Mouse (Mus musculus) cortical plate, adult 2 months (tissue): ENCODE measurements around the gene Btbd17.

Source experiments
- CTCF ChIP-seq: fragments of 200-500 bp; IDR thresholded peaks from 2 replicates; pipeline ENCODE4 v1.5.1; 2011; ENCODE audit warnings: mild to moderate bottlenecking, control low read depth, low read length; ENCODE audit not compliant: insufficient read depth; ENCODE audit errors: extremely low read depth
- POLR2A ChIP-seq: fragments of 200-500 bp; IDR thresholded peaks from 2 replicates; pipeline ENCODE4 v1.6.1; 2011; ENCODE audit warnings: mild to moderate bottlenecking, low read length, control low read depth; ENCODE audit not compliant: insufficient read depth; ENCODE audit errors: extremely low read depth

GRCm38 (mm10) chr11:114797176-114797575 lies 1.4 kb upstream of the Btbd17 start:
- TF ChIP-seq POLR2A (no peak), CTCF (no peak)
